Mouse (Mus musculus) forebrain, embryonic 10.5 days (tissue): Measurements from ENCODE around the gene Dnajb6. TPM values are rescaled to one million over a fixed set of nuclear protein-coding genes. Genes with fewer than 3 reads are reported as not detected.

Source experiments
- DNase-seq: peaks from one replicate; pipeline ENCODE4 v3.0.0-alpha.2; 2017; ENCODE audit warnings: low spot score; ENCODE audit errors: extremely low spot score
- H3K27ac ChIP-seq: fragments of 300-500 bp; sonication (generic); 2 replicates; pipeline ENCODE4 v1.5.1; 2016; ENCODE audit warnings: mild to moderate bottlenecking
- H3K27me3 ChIP-seq: fragments of 300-500 bp; sonication (generic); 2 replicates; pipeline ENCODE4 v1.6.1; 2016; ENCODE audit warnings: mild to moderate bottlenecking; ENCODE audit not compliant: poor library complexity, severe bottlenecking
- H3K36me3 ChIP-seq: fragments of 300-500 bp; sonication (generic); replicated peaks from 2 replicates; pipeline ENCODE4 v1.6.1; 2016; ENCODE audit warnings: mild to moderate bottlenecking, moderate library complexity
- H3K4me1 ChIP-seq: fragments of 300-500 bp; sonication (generic); 2 replicates; pipeline ENCODE4 v1.6.1; 2016
- H3K4me3 ChIP-seq: fragments of 300-500 bp; sonication (generic); 2 replicates; pipeline ENCODE4 v1.5.1; 2016; ENCODE audit warnings: mild to moderate bottlenecking, moderate library complexity
- H3K9me3 ChIP-seq: fragments of 300-500 bp; sonication (generic); 2 replicates; pipeline ENCODE4 v1.6.1; 2016; ENCODE audit warnings: mild to moderate bottlenecking, moderate library complexity
- WGBS: fragments of 180-500 bp; shearing (Covaris S2); methylation state at CpG from one replicate; pipeline ENCODE4 v1.1.7; 2016; 5-methylcytosine and 5-hydroxymethylcytosine counted together
- polyA plus RNA-seq: library from polyadenylated mRNA; unstranded; fragments of >200 nt; fragmentation: Nextera tagmentation; extraction: Ambion mirVana; gene quantifications from 2 replicates; pipeline ENCODE4 v1.2.1, GENCODE M21; 2016

The Dnajb6 gene
- polyA plus RNA-seq, 1 experiment from 2014 or later: 175 TPM

- Histone ChIP-seq H3K4me3 (no peak overlapping the region), H3K36me3 (no peaks in the 10 kb centered on the region), H3K27me3 (no peaks in the 10 kb centered on the region), H3K4me1 (no peaks in the 10 kb centered on the region), H3K9me3 (no peaks in the 10 kb centered on the region), H3K27ac (no peak overlapping the region)
- WGBS: 54% methylated on average over 3 of the region's 3 CpGs
- no peak for DNase-seq
These were observed 89.3 kb downstream of the Dnajb6 start for GRCm38 (mm10) chr5:29824796-29825195.

GRCm38 (mm10) chr5:29826780-29827179, 91.3 kb downstream of the Dnajb6 start:
- Histone ChIP-seq H3K27ac (no peak overlapping the region), H3K4me3 (no peak overlapping the region), H3K36me3 (no peaks in the 10 kb centered on the region), H3K9me3 (no peaks in the 10 kb centered on the region), H3K27me3 (no peaks in the 10 kb centered on the region), H3K4me1 (no peaks in the 10 kb centered on the region)
- 67% methylated on average over 4 of the region's 4 CpGs for WGBS
- no peak for DNase-seq

GRCm38 (mm10) chr5:29842444-29843166, 107.1 kb downstream of the Dnajb6 start:
- 82% methylated on average over 3 of the region's 3 CpGs for WGBS
- H3K36me3 ChIP-seq: no peaks in the 10 kb centered on the region
- H3K4me1 ChIP-seq: no peaks in the 10 kb centered on the region
- no peaks in the 10 kb centered on the region for H3K9me3 ChIP-seq
- no peak overlapping the region for H3K4me3 ChIP-seq
- no peak for DNase-seq
- H3K27me3 ChIP-seq: no peaks in the 10 kb centered on the region
- no peak overlapping the region for H3K27ac ChIP-seq

- no peaks in the 10 kb centered on the region for H3K27me3 ChIP-seq
- no peaks in the 10 kb centered on the region for H3K36me3 ChIP-seq
- no peak for DNase-seq
- no peak overlapping the region for H3K27ac ChIP-seq
- no peaks in the 10 kb centered on the region for H3K9me3 ChIP-seq
- no peaks in the 10 kb centered on the region for H3K4me1 ChIP-seq
- no peak overlapping the region for H3K4me3 ChIP-seq
- WGBS: 76% methylated on average over 3 of the region's 3 CpGs
These were observed 109.5 kb downstream of the Dnajb6 start for GRCm38 (mm10) chr5:29845038-29845437.

GRCm38 (mm10) chr5:29847494-29847893, 112.0 kb downstream of the Dnajb6 start:
- Histone ChIP-seq H3K36me3 (no peaks in the 10 kb centered on the region), H3K4me1 (no peaks in the 10 kb centered on the region), H3K9me3 (no peaks in the 10 kb centered on the region), H3K27me3 (no peaks in the 10 kb centered on the region), H3K27ac (no peak overlapping the region), H3K4me3 (no peak overlapping the region)
- 93% methylated on average over 5 of the region's 5 CpGs for WGBS
- no peak for DNase-seq

- Histone ChIP-seq H3K9me3 (no peaks in the 10 kb centered on the region), H3K4me1 (no peaks in the 10 kb centered on the region), H3K4me3 (no peak overlapping the region), H3K36me3 (no peaks in the 10 kb centered on the region), H3K27ac (no peak overlapping the region), H3K27me3 (no peaks in the 10 kb centered on the region)
- DNase-seq: no peak
- WGBS: 86% methylated on average over 2 of the region's 2 CpGs
These were observed 112.6 kb downstream of the Dnajb6 start for GRCm38 (mm10) chr5:29848091-29848490.

GRCm38 (mm10) chr5:29852376-29852775, 116.9 kb downstream of the Dnajb6 start:
- Histone ChIP-seq H3K9me3 (no peaks in the 10 kb centered on the region), H3K36me3 (no peaks in the 10 kb centered on the region), H3K27me3 (no peaks in the 10 kb centered on the region), H3K4me3 (no peak overlapping the region), H3K4me1 (no peaks in the 10 kb centered on the region), H3K27ac (no peak overlapping the region)
- DNase-seq: no peak
- WGBS: 85% methylated on average over 8 of the region's 8 CpGs

- H3K9me3 ChIP-seq: no peaks in the 10 kb centered on the region
- 95% methylated on average over 1 of the region's 1 CpGs for WGBS
These were observed 117.5 kb downstream of the Dnajb6 start for GRCm38 (mm10) chr5:29853035-29853434.

GRCm38 (mm10) chr5:29854376-29854775, 118.9 kb downstream of the Dnajb6 start:
- H3K4me1 ChIP-seq: no peaks in the 10 kb centered on the region
- 86% methylated on average over 5 of the region's 5 CpGs for WGBS
- no peak overlapping the region for H3K4me3 ChIP-seq
- DNase-seq: no peak
- H3K36me3 ChIP-seq: no peaks in the 10 kb centered on the region
- no peaks in the 10 kb centered on the region for H3K27me3 ChIP-seq
- no peaks in the 10 kb centered on the region for H3K9me3 ChIP-seq
- H3K27ac ChIP-seq: no peak overlapping the region

More at GRCm38 (mm10) chr5:29853035-29853434, 117.5 kb downstream of the Dnajb6 start:
- Histone ChIP-seq H3K27me3 (no peaks in the 10 kb centered on the region), H3K36me3 (no peaks in the 10 kb centered on the region), H3K4me1 (no peaks in the 10 kb centered on the region), H3K4me3 (no peak overlapping the region), H3K27ac (no peak overlapping the region)
- DNase-seq: no peak

GRCm38 (mm10) chr5:29854971-29855370, 119.5 kb downstream of the Dnajb6 start:
- WGBS: 86% methylated on average over 1 of the region's 1 CpGs
- DNase-seq: no peak
- no peaks in the 10 kb centered on the region for H3K4me1 ChIP-seq
- no peaks in the 10 kb centered on the region for H3K36me3 ChIP-seq
- no peaks in the 10 kb centered on the region for H3K27me3 ChIP-seq
- H3K9me3 ChIP-seq: no peaks in the 10 kb centered on the region
- no peak overlapping the region for H3K27ac ChIP-seq
- H3K4me3 ChIP-seq: no peak overlapping the region

- 85% methylated on average over 3 of the region's 3 CpGs for WGBS
- DNase-seq: no peak
- Histone ChIP-seq H3K4me3 (no peak overlapping the region), H3K27ac (no peak overlapping the region), H3K36me3 (no peaks in the 10 kb centered on the region), H3K4me1 (peaks cover 7% of the 10 kb centered on the region; the same call in 1 of the 2 replicates), H3K9me3 (no peaks in the 10 kb centered on the region), H3K27me3 (no peaks in the 10 kb centered on the region)
These were observed 126.0 kb downstream of the Dnajb6 start for GRCm38 (mm10) chr5:29861522-29861921.

GRCm38 (mm10) chr5:29862388-29862787, 126.9 kb downstream of the Dnajb6 start:
- DNase-seq: no peak
- no peaks in the 10 kb centered on the region for H3K9me3 ChIP-seq
- no peaks in the 10 kb centered on the region for H3K36me3 ChIP-seq
- H3K4me1 ChIP-seq: peaks cover 7% of the 10 kb centered on the region; the same call in 1 of the 2 replicates
- H3K27me3 ChIP-seq: no peaks in the 10 kb centered on the region
- H3K27ac ChIP-seq: no peak overlapping the region
- WGBS: 95% methylated on average over 5 of the region's 5 CpGs
- no peak overlapping the region for H3K4me3 ChIP-seq

- Histone ChIP-seq H3K9me3 (no peaks in the 10 kb centered on the region), H3K27me3 (no peaks in the 10 kb centered on the region), H3K4me1 (peaks cover 7% of the 10 kb centered on the region; the same call in 1 of the 2 replicates), H3K27ac (no peak overlapping the region), H3K4me3 (no peak overlapping the region), H3K36me3 (no peaks in the 10 kb centered on the region)
- DNase-seq: no peak
- WGBS: 87% methylated on average over 4 of the region's 4 CpGs
These were observed 128.8 kb downstream of the Dnajb6 start for GRCm38 (mm10) chr5:29864291-29864737.
